Mouse (Mus musculus): ENCODE measurements around the gene Fgf12.

GRCm38 (mm10) chr16:28694113-28694899, 58.6 kb downstream of the Fgf12 start:
- TF ChIP-seq CTCF (IDR thresholded peaks at IDR 0.05; ENCODE audit: control insufficient read depth, insufficient read depth, insufficient replicate concordance, low read depth, low read length) (no peak), POLR2A (IDR thresholded peaks at IDR 0.05; ENCODE audit: control insufficient read depth, low read depth, low read length) (no peak)

Data from testis, adult 2 months (tissue).